Mouse (Mus musculus) liver, embryonic 16.5 days (tissue): Measurements from ENCODE around the gene Arid1b. TPM values are rescaled to one million over a fixed set of nuclear protein-coding genes. Genes with fewer than 3 reads are reported as not detected.

Experiments
- ATAC-seq: fragments of 200-750 bp; cut with Nextera tagmentation; 2 replicates; pipeline ENCODE4 v1.8.0; 2017; ENCODE audit warnings: low read depth, mild to moderate bottlenecking, moderate number of reproducible peaks, moderate library complexity
- H3K27ac ChIP-seq: fragments of 300-500 bp; sonication (generic); 2 replicates; pipeline ENCODE4 v1.5.1; 2014; ENCODE audit warnings: mild to moderate bottlenecking, low read length
- H3K27me3 ChIP-seq: fragments of 300-500 bp; sonication (generic); 2 replicates; pipeline ENCODE4 v1.6.1; 2014; ENCODE audit warnings: low read depth, low read length, mixed read lengths; ENCODE audit not compliant: control insufficient read depth, insufficient read depth
- H3K36me3 ChIP-seq: fragments of 300-500 bp; sonication (generic); 2 replicates; pipeline ENCODE4 v1.6.1; 2014; ENCODE audit warnings: mild to moderate bottlenecking; ENCODE audit not compliant: control insufficient read depth, insufficient read depth
- H3K4me1 ChIP-seq: fragments of 300-500 bp; sonication (generic); 2 replicates; pipeline ENCODE4 v1.6.1; 2014; ENCODE audit warnings: low read depth, low read length, mixed read lengths; ENCODE audit not compliant: control insufficient read depth
- H3K4me2 ChIP-seq: fragments of 300-500 bp; sonication (generic); 2 replicates; pipeline ENCODE4 v1.6.1; 2014; ENCODE audit warnings: low read depth, low read length, mixed read lengths
- H3K4me3 ChIP-seq: fragments of 300-500 bp; sonication (generic); 2 replicates; pipeline ENCODE4 v1.5.1; 2014; ENCODE audit warnings: low read depth, mild to moderate bottlenecking, low read length
- H3K9ac ChIP-seq: fragments of 300-500 bp; sonication (generic); 2 replicates; pipeline ENCODE4 v1.6.1; 2014; ENCODE audit warnings: low read depth, low read length
- H3K9me3 ChIP-seq: fragments of 300-500 bp; sonication (generic); replicated peaks from 2 replicates; pipeline ENCODE4 v1.6.1; 2016; ENCODE audit warnings: low read length; ENCODE audit not compliant: control insufficient read depth
- WGBS: fragments of 180-500 bp; shearing (Covaris S2); extraction: QIAGEN DNeasy Blood & Tissue Kit; methylation state at CpG from one replicate; pipeline ENCODE4 v1.1.7; 2014; ENCODE audit not compliant: insufficient replicate concordance; 5-methylcytosine and 5-hydroxymethylcytosine counted together
- polyA plus RNA-seq: library from polyadenylated mRNA; unstranded; fragments of >200 nt; fragmentation: Nextera tagmentation; extraction: Ambion mirVana; gene quantifications from 2 replicates; pipeline ENCODE4 v1.2.1, GENCODE M21; 2015

Gene Arid1b
- polyA plus RNA-seq, 1 experiment from 2014 or later: 3.2 TPM

DNA sequence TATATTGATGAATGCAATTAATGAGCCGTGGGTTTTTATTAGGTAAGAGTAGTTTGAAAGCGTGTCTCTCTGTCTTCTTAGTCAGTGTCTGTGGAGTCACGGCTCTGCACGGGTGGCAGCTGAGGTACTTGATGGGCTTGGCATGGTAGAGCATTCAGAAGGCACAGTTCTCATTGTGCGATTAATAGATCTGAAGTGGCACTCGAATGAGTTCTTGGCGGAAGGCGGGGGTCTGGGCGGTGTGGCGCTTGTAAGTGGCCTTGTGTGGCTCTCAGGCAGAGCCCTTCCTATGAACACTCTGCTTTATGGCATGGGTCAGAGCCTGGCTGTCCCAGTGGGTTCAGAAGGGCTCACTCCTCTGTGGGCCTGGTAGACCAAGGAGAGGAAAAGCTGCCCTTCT is 14.1 kb downstream of the Arid1b start:
- no peak overlapping the region for H3K9ac ChIP-seq
- H3K4me3 ChIP-seq: no peak overlapping the region
- peaks cover 46% of the 10 kb centered on the region for H3K4me1 ChIP-seq
- no peaks in the 10 kb centered on the region for H3K36me3 ChIP-seq
- H3K9me3 ChIP-seq: no peaks in the 10 kb centered on the region
- H3K27ac ChIP-seq: peak overlapping the region; percentile 4; the same call in 1 of the 2 replicates
- H3K4me2 ChIP-seq: no peak overlapping the region
- no peak for ATAC-seq
- no peaks in the 10 kb centered on the region for H3K27me3 ChIP-seq
- 82% methylated on average over 10 of the region's 10 CpGs for WGBS

DNA sequence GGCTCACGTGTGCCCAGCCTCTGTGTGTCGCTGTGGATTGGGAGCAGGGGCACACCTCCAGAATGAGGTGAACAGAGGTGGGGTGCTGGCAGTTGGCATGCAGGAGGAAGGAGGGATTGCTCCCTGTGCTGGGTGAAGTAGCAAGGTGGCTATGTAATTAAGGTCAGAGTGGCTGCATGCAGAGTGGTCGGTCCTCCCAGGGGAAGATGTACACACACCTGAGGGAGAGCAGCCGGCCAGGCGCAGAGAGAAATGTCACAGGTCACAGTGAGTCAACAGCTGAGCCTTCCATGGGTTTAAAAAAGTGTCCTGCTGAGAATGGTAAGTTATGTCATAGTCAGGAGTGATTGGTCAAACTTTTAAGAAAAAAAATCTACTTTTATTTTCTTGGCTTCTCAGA is 14.6 kb downstream of the Arid1b start:
- peak overlapping the region; percentile 4; the same call in 1 of the 2 replicates for H3K27ac ChIP-seq
- H3K4me3 ChIP-seq: no peak overlapping the region
- H3K4me2 ChIP-seq: no peak overlapping the region
- peaks cover 48% of the 10 kb centered on the region for H3K4me1 ChIP-seq
- no peaks in the 10 kb centered on the region for H3K36me3 ChIP-seq
- H3K27me3 ChIP-seq: no peaks in the 10 kb centered on the region
- H3K9ac ChIP-seq: no peak overlapping the region
- peak; percentile 67 for ATAC-seq
- 66% methylated on average over 5 of the region's 5 CpGs for WGBS
- H3K9me3 ChIP-seq: no peaks in the 10 kb centered on the region

DNA sequence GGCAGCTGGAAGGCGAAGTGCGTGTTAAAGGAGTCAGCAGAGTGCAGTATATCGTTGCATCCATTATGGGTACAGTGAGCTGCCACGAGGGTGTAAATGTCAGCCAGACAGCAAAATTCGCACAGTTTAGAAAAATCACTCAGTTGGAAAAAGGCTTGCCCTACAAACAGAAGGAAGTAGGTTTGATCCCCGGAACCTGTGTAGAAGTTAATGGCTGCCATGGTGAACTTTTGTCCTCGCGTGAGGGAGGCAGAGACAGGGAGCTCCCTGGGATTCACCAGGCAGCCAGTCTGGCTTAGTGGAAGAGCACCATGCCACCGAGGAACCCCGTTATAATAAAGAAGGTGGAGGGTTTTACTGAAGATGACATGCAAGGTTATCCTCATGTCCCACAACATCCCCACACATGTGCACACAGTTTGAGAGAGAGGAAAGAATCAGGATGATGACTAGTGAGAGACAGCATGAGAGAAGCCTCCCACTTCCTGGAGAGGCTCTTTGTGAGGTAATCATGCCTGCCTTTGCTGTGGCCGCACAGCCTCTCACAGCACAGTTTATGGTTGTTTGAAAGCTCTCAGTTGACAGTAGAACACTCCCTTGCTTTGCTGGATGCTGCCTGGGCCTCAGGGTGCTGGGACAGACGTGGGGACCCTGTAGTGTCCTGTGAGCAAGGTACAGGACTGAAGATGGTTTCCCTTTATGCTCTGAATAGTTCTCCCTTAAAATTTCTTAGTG is 15.6 kb downstream of the Arid1b start:
- Histone ChIP-seq H3K9ac (no peak overlapping the region), H3K4me1 (peaks cover 46% of the 10 kb centered on the region), H3K36me3 (no peaks in the 10 kb centered on the region), H3K9me3 (no peaks in the 10 kb centered on the region), H3K27me3 (no peaks in the 10 kb centered on the region), H3K4me3 (no peak overlapping the region), H3K27ac (no peak overlapping the region), H3K4me2 (no peak overlapping the region)
- 60% methylated on average over 12 of the region's 12 CpGs for WGBS
- no peak for ATAC-seq

- 37% methylated on average over 6 of the region's 7 CpGs for WGBS
- H3K4me1 ChIP-seq: peaks cover 40% of the 10 kb centered on the region
Measured at GRCm38 (mm10) chr17:5010781-5011180, 16.6 kb downstream of the Arid1b start.

DNA sequence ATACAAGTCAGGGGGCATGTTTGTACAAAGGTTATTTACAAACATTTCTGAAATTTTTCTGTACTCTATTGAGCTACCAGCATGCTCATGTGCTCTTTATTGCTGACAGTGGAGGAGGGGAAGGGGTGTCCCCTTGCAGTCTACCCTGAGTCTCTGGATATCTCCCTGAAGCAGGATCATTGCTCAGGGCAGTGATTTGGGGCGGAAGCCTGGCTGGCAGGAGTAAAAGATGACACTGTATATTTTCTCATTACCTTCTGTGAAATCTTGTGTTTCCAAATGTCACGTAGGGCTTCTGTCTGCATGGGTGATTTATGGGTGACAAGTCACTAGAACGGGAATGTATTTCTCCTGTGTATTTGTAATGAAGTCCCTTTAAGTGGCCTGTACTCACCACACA is 18.0 kb downstream of the Arid1b start:
- Histone ChIP-seq H3K4me1 (peaks cover 35% of the 10 kb centered on the region), H3K27ac (no peak overlapping the region)

More at GRCm38 (mm10) chr17:5010781-5011180, 16.6 kb downstream of the Arid1b start:
- no peak overlapping the region for H3K9ac ChIP-seq
- H3K27ac ChIP-seq: no peak overlapping the region
- H3K4me3 ChIP-seq: no peak overlapping the region
- no peaks in the 10 kb centered on the region for H3K36me3 ChIP-seq
- ATAC-seq: no peak
- H3K27me3 ChIP-seq: no peaks in the 10 kb centered on the region
- no peaks in the 10 kb centered on the region for H3K9me3 ChIP-seq
- H3K4me2 ChIP-seq: no peak overlapping the region

GRCm38 (mm10) chr17:5012517-5012916 is 18.4 kb downstream of the Arid1b start:
- H3K9me3 ChIP-seq: no peaks in the 10 kb centered on the region
- ATAC-seq: peak; percentile 35; the same call in 1 of the 2 replicates
- peak overlapping the region; percentile 54 for H3K27ac ChIP-seq
- no peaks in the 10 kb centered on the region for H3K27me3 ChIP-seq
- no peaks in the 10 kb centered on the region for H3K36me3 ChIP-seq
- peaks cover 31% of the 10 kb centered on the region for H3K4me1 ChIP-seq
- 43% methylated on average over 4 of the region's 4 CpGs for WGBS
- H3K4me2 ChIP-seq: peak overlapping the region; percentile 26
- no peak overlapping the region for H3K9ac ChIP-seq
- H3K4me3 ChIP-seq: no peak overlapping the region

More for the DNA sequence above, 18.0 kb downstream of the Arid1b start:
- Histone ChIP-seq H3K4me2 (no peak overlapping the region), H3K27me3 (no peaks in the 10 kb centered on the region), H3K4me3 (no peak overlapping the region), H3K9me3 (no peaks in the 10 kb centered on the region), H3K9ac (no peak overlapping the region), H3K36me3 (no peaks in the 10 kb centered on the region)
- ATAC-seq: no peak
- WGBS: 57% methylated on average over 3 of the region's 3 CpGs

DNA sequence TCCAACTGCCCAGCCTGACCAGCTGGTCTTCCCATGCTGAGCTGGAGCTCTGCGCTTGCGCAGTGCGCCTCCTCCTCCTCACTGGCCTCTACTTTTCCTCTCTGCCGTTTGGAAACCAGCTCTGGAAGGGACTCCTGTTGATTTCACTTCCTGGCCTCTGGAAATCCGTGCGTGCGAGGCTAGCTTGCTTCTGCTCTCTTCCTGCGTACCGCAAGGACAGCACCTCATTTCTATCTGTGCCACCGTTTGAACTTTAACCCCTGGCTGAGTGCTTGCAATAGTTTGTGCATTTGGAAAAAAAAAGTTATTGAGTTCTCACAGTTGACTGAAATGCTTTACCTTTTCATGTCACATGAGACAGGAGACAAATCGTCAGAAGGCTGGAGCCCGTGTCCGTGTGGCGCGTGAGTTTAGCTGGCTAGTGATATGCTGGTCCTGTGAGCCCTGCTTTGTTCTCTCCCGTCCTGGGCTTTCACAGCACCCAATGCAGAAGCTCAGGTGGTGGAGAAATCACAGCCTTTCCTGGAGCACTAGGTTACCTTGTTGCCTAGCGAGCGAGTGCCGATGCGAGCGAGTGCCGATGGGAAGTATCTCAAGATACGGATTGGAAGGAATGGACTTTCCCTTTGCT is 20.3 kb downstream of the Arid1b start:
- Histone ChIP-seq H3K27me3 (no peaks in the 10 kb centered on the region), H3K9me3 (no peaks in the 10 kb centered on the region), H3K4me1 (peaks cover 20% of the 10 kb centered on the region), H3K4me3 (no peak overlapping the region), H3K9ac (no peak overlapping the region), H3K4me2 (peak overlapping the region; percentile 22), H3K27ac (peak overlapping the region; percentile 51), H3K36me3 (no peaks in the 10 kb centered on the region)
- ATAC-seq: peak; percentile 75
- 71% methylated on average over 23 of the region's 23 CpGs for WGBS

DNA sequence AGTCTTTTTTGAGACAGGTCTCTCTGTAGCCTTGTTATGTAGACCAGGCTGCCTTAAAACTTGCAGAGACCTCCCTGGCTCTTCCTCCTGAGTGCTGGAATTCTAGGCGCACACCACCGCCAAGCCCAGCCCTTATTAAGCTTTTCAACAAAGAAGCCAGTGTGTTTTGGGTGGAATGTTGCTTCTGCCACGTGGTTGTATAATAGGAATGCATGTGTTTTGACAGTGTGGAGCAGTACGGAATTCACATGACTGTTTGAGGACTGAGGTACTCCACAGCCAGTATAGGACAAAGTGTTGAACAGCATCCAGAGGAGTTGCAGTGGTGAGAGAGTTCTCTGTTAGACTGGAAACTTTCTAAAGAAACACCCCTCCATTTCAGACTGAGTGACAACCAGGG is 22.3 kb downstream of the Arid1b start:
- Histone ChIP-seq H3K9me3 (no peaks in the 10 kb centered on the region), H3K27ac (no peak overlapping the region), H3K27me3 (no peaks in the 10 kb centered on the region), H3K9ac (no peak overlapping the region), H3K4me2 (no peak overlapping the region), H3K4me1 (peaks cover 10% of the 10 kb centered on the region; the same call in 1 of the 2 replicates), H3K36me3 (no peaks in the 10 kb centered on the region), H3K4me3 (no peak overlapping the region)
- 71% methylated on average over 4 of the region's 4 CpGs for WGBS
- ATAC-seq: no peak

GRCm38 (mm10) chr17:5017065-5017464 is 22.9 kb downstream of the Arid1b start:
- no peaks in the 10 kb centered on the region for H3K36me3 ChIP-seq
- no peak overlapping the region for H3K9ac ChIP-seq
- WGBS: 71% methylated on average over 10 of the region's 10 CpGs
- H3K27me3 ChIP-seq: no peaks in the 10 kb centered on the region
- H3K4me2 ChIP-seq: no peak overlapping the region
- peaks cover 15% of the 10 kb centered on the region for H3K4me1 ChIP-seq
- H3K4me3 ChIP-seq: no peak overlapping the region
- H3K27ac ChIP-seq: no peak overlapping the region
- H3K9me3 ChIP-seq: no peaks in the 10 kb centered on the region
- ATAC-seq: no peak
